Mouse (Mus musculus) heart, postnatal 4 days (tissue): ENCODE measurements around the gene Gm4133. TPM values are rescaled to one million over a fixed set of nuclear protein-coding genes. Genes with fewer than 3 reads are reported as not detected.
"Not testable (repeated sequence)": the region's sequence is repeated elsewhere in the genome, so short reads cannot be mapped to it uniquely, and the experiment has no call there.

ENCODE experiments used
- DNase-seq: peaks from one replicate; pipeline ENCODE4 v3.0.0; 2021
- total RNA-seq, 2 experiments: library from RNA; stranded (reverse); gene quantifications; 2 replicates each; pipeline ENCODE4 v1.2.3; 2021

Gene Gm4133
- not detected for total RNA-seq

DNA sequence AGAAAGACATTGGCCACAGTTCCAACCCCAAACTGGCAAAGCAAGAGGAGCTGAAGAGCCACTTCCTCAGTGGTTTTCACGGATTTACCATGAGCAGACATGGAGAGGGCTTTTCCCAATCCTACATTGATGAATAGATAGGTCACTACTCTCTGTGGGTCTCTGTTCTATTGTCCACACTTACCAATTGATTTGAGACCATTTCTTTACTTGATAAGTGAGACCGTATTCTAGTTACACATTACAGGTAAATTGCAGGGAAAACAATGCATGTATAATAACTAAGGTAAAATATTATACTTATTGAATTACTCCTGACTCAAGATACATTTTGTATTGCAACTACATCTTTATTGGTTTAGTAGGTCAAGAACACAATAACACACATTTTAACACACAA, at the start of gene Gm4133:
Gene Gm4133, minus strand, starts transcription at position 101 of the 400 bp plus-strand sequence.
- not testable (repeated sequence) for DNase-seq

DNA sequence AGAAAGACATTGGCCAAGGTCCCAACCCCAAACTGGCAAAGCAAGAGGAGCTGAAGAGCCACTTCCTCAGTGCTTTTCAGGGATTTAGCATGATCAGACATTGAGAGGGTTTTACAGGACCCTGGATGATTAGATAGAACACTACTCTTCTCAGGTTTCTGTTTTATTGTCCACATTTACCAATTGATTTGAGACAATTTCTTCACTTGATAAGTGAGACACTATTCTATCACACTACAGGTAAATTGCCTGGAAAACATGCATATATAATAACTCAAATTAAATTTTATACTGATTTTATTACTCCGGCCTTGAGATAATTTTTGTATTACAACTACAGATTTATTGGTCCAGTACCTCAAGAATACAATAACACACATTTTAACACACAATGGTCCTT, 41.4 kb upstream of the Gm4133 start, which contains the start of gene Gm5728:
Gene Gm5728, minus strand, starts transcription at position 101 of the 400 bp plus-strand sequence.
- DNase-seq: not testable (repeated sequence)

Other genes with a start within 250 kb of the Gm4133 start
- gene Vmn1r91, start 234.4 kb downstream of the Gm4133 start, total RNA-seq: not detected
- gene Gm16442, start 211.5 kb downstream of the Gm4133 start, total RNA-seq: not detected
- not detected for gene Vmn1r93, start 195.0 kb downstream of the Gm4133 start, total RNA-seq
- not detected for gene Vmn1r94, start 165.7 kb downstream of the Gm4133 start, total RNA-seq
- gene Vmn1r95, start 140.4 kb downstream of the Gm4133 start, total RNA-seq: not detected
- gene Gm6164, start 128.5 kb downstream of the Gm4133 start, total RNA-seq: not detected
- not detected for gene Gm4498, start 100.2 kb downstream of the Gm4133 start, total RNA-seq
- gene Gm5890, start 71.2 kb downstream of the Gm4133 start, total RNA-seq: not detected
- gene Gm5728, start 41.3 kb upstream of the Gm4133 start, total RNA-seq: not detected
- gene Vmn1r100, start 83.9 kb upstream of the Gm4133 start, total RNA-seq: not detected
- gene Vmn1r101, start 108.5 kb upstream of the Gm4133 start, total RNA-seq: not detected
- gene Gm10670, start 140.9 kb upstream of the Gm4133 start, total RNA-seq: not detected
- not detected for gene Vmn1r103, start 176.5 kb upstream of the Gm4133 start, total RNA-seq
- not detected for gene Vmn1r104, start 199.8 kb upstream of the Gm4133 start, total RNA-seq
- gene Gm5726, start 211.7 kb upstream of the Gm4133 start, total RNA-seq: not detected
- gene Gm4141, start 242.2 kb upstream of the Gm4133 start, total RNA-seq: not detected